8 mouse cellular contexts compared by ENCODE assay signal in the genomic region with DNA sequence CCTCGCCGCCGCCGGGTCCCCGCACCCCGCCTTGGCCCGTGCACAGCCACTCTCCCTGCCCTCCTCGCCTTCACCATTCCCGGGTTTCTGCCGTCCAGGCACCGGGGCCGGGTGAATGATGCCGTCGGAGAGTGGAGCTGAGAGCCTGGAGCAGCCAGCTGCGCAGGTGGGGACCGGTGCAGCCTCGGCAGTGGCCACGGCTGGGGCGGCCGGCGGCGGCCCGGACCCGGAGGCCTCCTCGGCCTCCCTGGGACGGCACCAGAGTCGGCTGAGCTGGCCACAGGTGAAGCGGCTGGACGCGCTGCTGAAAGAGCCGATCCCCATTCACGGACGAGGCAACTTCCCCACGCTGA. TPM values are rescaled to one million over a fixed set of nuclear protein-coding genes. Genes with fewer than 3 reads are reported as not detected.
A peak's percentile ranks its signal among the peaks of the same experiment; 100 is the strongest.
DNase-seq lines count a peak whose midpoint lies in the region; ATAC-seq lines count a peak whose summit lies in the region.

No protein-coding gene starts in this region.

- peak overlapping the region; percentile 45 for H3K4me3 ChIP-seq in kidney, embryonic 16.5 days (ENCODE audit: low read length)
- peak overlapping the region; percentile 58 for H3K4me3 ChIP-seq in embryonic facial prominence, embryonic 10.5 days
- peak overlapping the region; percentile 34 for H3K4me3 ChIP-seq in hindbrain, embryonic 14.5 days (replicated peaks; ENCODE audit: low read length)
- peak overlapping the region; percentile 36 for H3K4me3 ChIP-seq in midbrain, embryonic 14.5 days (replicated peaks; ENCODE audit: low read depth, low read length)

- ATAC-seq in kidney, embryonic 16.5 days (ENCODE audit: low FRiP score, low TSS enrichment): peak; percentile 24; the same call in 1 of the 2 replicates
- ATAC-seq in hindbrain, embryonic 14.5 days (ENCODE audit: low FRiP score): no peak
- no peak; the same call in 1 of the 2 replicates for ATAC-seq in midbrain, embryonic 14.5 days (ENCODE audit: low FRiP score, low TSS enrichment)

- peak overlapping the region; percentile 39 for H3K9ac ChIP-seq in kidney, embryonic 16.5 days (replicated peaks; ENCODE audit: low read length)
- peak overlapping the region; percentile 45; the same call in 1 of the 2 replicates for H3K9ac ChIP-seq in hindbrain, embryonic 14.5 days
- no peak overlapping the region for H3K9ac ChIP-seq in midbrain, embryonic 14.5 days (replicated peaks; ENCODE audit: low read length)

- H3K27ac ChIP-seq in kidney, embryonic 16.5 days (ENCODE audit: low read length): no peak overlapping the region
- no peak overlapping the region; the same call in 1 of the 2 replicates for H3K27ac ChIP-seq in embryonic facial prominence, embryonic 10.5 days (replicated peaks)
- H3K27ac ChIP-seq in hindbrain, embryonic 14.5 days: no peak overlapping the region
- no peak overlapping the region for H3K27ac ChIP-seq in midbrain, embryonic 14.5 days (replicated peaks; ENCODE audit: low read depth, low read length)

- no peaks in the 10 kb centered on the region for H3K36me3 ChIP-seq in kidney, embryonic 16.5 days (ENCODE audit: insufficient read depth, low read length)
- no peaks in the 10 kb centered on the region for H3K36me3 ChIP-seq in embryonic facial prominence, embryonic 10.5 days (replicated peaks)
- no peaks in the 10 kb centered on the region for H3K36me3 ChIP-seq in hindbrain, embryonic 14.5 days (replicated peaks; ENCODE audit: control insufficient read depth, insufficient read depth)
- H3K36me3 ChIP-seq in midbrain, embryonic 14.5 days (ENCODE audit: control insufficient read depth, insufficient read depth, low read length): no peaks in the 10 kb centered on the region

- peaks cover 20% of the 10 kb centered on the region for H3K4me1 ChIP-seq in kidney, embryonic 16.5 days (ENCODE audit: insufficient read depth, low read length)
- peaks cover 30% of the 10 kb centered on the region for H3K4me1 ChIP-seq in embryonic facial prominence, embryonic 10.5 days
- no peaks in the 10 kb centered on the region for H3K4me1 ChIP-seq in hindbrain, embryonic 14.5 days (replicated peaks; ENCODE audit: control insufficient read depth, insufficient read depth, low read length)
- 0 out of 2 replicates have a peak, but pooled peaks cover 5% of the 10 kb centered on the region for H3K4me1 ChIP-seq in midbrain, embryonic 14.5 days (ENCODE audit: control insufficient read depth, insufficient read depth, low read length)

- no peak for DNase-seq in kidney, adult 18-20 months
- DNase-seq in embryonic facial prominence, embryonic 10.5 days (ENCODE audit: low spot score): no peak
- DNase-seq in hindbrain, embryonic 14.5 days (ENCODE audit: low spot score): no peak
- peak; percentile 15 for DNase-seq in midbrain, embryonic 14.5 days
- DNase-seq in left cerebral cortex, adult 18-20 months (ENCODE audit: low spot score in 2 of 2): no peak
- no peak for DNase-seq in layer of hippocampus, adult 9-11 months
- DNase-seq in layer of hippocampus, postnatal 10 days (ENCODE audit: low spot score in 2 of 2): no peak

- H3K27me3 ChIP-seq in kidney, embryonic 16.5 days (ENCODE audit: insufficient read depth, low read length): peaks cover 43% of the 10 kb centered on the region
- H3K27me3 ChIP-seq in embryonic facial prominence, embryonic 10.5 days (replicated peaks; ENCODE audit: low read depth, poor library complexity, severe bottlenecking): peaks cover 75% of the 10 kb centered on the region
- peaks cover 44% of the 10 kb centered on the region for H3K27me3 ChIP-seq in hindbrain, embryonic 14.5 days (ENCODE audit: control insufficient read depth, insufficient read depth, low read length)
- peaks cover 18% of the 10 kb centered on the region for H3K27me3 ChIP-seq in midbrain, embryonic 14.5 days (ENCODE audit: control insufficient read depth, insufficient read depth, low read length)

- H3K9me3 ChIP-seq in kidney, embryonic 16.5 days (ENCODE audit: low read length): no peaks in the 10 kb centered on the region
- no peaks in the 10 kb centered on the region for H3K9me3 ChIP-seq in embryonic facial prominence, embryonic 10.5 days
- no peaks in the 10 kb centered on the region for H3K9me3 ChIP-seq in hindbrain, embryonic 14.5 days (ENCODE audit: control insufficient read depth, low read length)
- no peaks in the 10 kb centered on the region for H3K9me3 ChIP-seq in midbrain, embryonic 14.5 days (ENCODE audit: control insufficient read depth, low read length)

- H3K4me2 ChIP-seq in kidney, embryonic 16.5 days (replicated peaks; ENCODE audit: low read depth, low read length): peak overlapping the region; percentile 60
- H3K4me2 ChIP-seq in hindbrain, embryonic 14.5 days (replicated peaks): peak overlapping the region; percentile 39
- H3K4me2 ChIP-seq in midbrain, embryonic 14.5 days (ENCODE audit: low read length): peak overlapping the region; percentile 46

- 2% methylated on average over 34 of the region's 34 CpGs for WGBS in kidney, embryonic 16.5 days
- 3% methylated on average over 34 of the region's 34 CpGs for WGBS in embryonic facial prominence, embryonic 10.5 days
- WGBS in hindbrain, embryonic 14.5 days: 5% methylated on average over 34 of the region's 34 CpGs
- WGBS in midbrain, embryonic 14.5 days: 2% methylated on average over 34 of the region's 34 CpGs

RNA-seq across cellular contexts. Expression of a gene that starts 0.2 kb away (rescaled TPM):
- polyA plus RNA-seq in kidney, embryonic 16.5 days (2015; fragmentation: Nextera tagmentation; extraction: Ambion mirVana): 1.6 TPM in 2 replicates
- 1.0 and 1.2 TPM in 2 replicates for polyA plus RNA-seq in embryonic facial prominence, embryonic 10.5 days (2016; fragmentation: Nextera tagmentation; extraction: Ambion mirVana)
- polyA plus RNA-seq in hindbrain, embryonic 14.5 days (2014; fragmentation: Nextera tagmentation; extraction: Ambion mirVana): 0.09 and 0.16 TPM in 2 replicates
- 0.09 and 0.15 TPM in 2 replicates for polyA plus RNA-seq in midbrain, embryonic 14.5 days (2014; fragmentation: Nextera tagmentation; extraction: Ambion mirVana)
- under 1 TPM in 1 of 2 experiments, not detected in 1; 0.14 TPM for total RNA-seq in left cerebral cortex, adult 18-20 months (2021)
- total RNA-seq in layer of hippocampus, postnatal 10 days (2021): under 1 TPM in 1 of 2 experiments, not detected in 1; 0.21 TPM

RNA-seq across cellular contexts. Expression of a gene that starts 18.2 kb away (rescaled TPM):
- polyA plus RNA-seq in kidney, embryonic 16.5 days (2015; fragmentation: Nextera tagmentation; extraction: Ambion mirVana): 0.41 and 0.75 TPM in 2 replicates
- polyA plus RNA-seq in embryonic facial prominence, embryonic 10.5 days (2016; fragmentation: Nextera tagmentation; extraction: Ambion mirVana): 0.57 and 1.1 TPM in 2 replicates
- 12.3 and 14.8 TPM in 2 replicates for polyA plus RNA-seq in hindbrain, embryonic 14.5 days (2014; fragmentation: Nextera tagmentation; extraction: Ambion mirVana)
- 5.5 and 7.8 TPM in 2 replicates for polyA plus RNA-seq in midbrain, embryonic 14.5 days (2014; fragmentation: Nextera tagmentation; extraction: Ambion mirVana)
- 100 to 1,000 TPM; 164 to 182 TPM for total RNA-seq in left cerebral cortex, adult 18-20 months (2021)
- total RNA-seq in layer of hippocampus, postnatal 10 days (2021): 100 to 1,000 TPM; 129 to 130 TPM

RNA-seq across cellular contexts. Expression of a gene that starts 38.6 kb away (rescaled TPM):
- polyA plus RNA-seq in kidney, embryonic 16.5 days (2015; fragmentation: Nextera tagmentation; extraction: Ambion mirVana): 26.9 and 29.6 TPM in 2 replicates
- 11.0 and 13.6 TPM in 2 replicates for polyA plus RNA-seq in embryonic facial prominence, embryonic 10.5 days (2016; fragmentation: Nextera tagmentation; extraction: Ambion mirVana)
- polyA plus RNA-seq in hindbrain, embryonic 14.5 days (2014; fragmentation: Nextera tagmentation; extraction: Ambion mirVana): 0.16 TPM in 1 of 2 replicates, not detected in the other
- 0.19 and 0.37 TPM in 2 replicates for polyA plus RNA-seq in midbrain, embryonic 14.5 days (2014; fragmentation: Nextera tagmentation; extraction: Ambion mirVana)
- under 1 TPM; 0.42 to 0.54 TPM for total RNA-seq in left cerebral cortex, adult 18-20 months (2021)
- under 1 TPM in 1 of 2 experiments, not detected in 1; 0.21 TPM for total RNA-seq in layer of hippocampus, postnatal 10 days (2021)
